Mouse (Mus musculus) heart, embryonic 10.5 days (tissue): ENCODE measurements around the gene Ppp6r3. TPM values are rescaled to one million over a fixed set of nuclear protein-coding genes. Genes with fewer than 3 reads are reported as not detected.

Experiments used
- DNase-seq: peaks from one replicate; pipeline ENCODE4 v3.0.0-alpha.2; 2017; ENCODE audit warnings: low spot score
- H3K27ac ChIP-seq: fragments of 300-500 bp; sonication (generic); 2 replicates; pipeline ENCODE4 v1.5.1; 2016; ENCODE audit warnings: mild to moderate bottlenecking
- H3K27me3 ChIP-seq: fragments of 300-500 bp; sonication (generic); 2 replicates; pipeline ENCODE4 v1.6.1; 2016; ENCODE audit warnings: mild to moderate bottlenecking; ENCODE audit not compliant: poor library complexity, insufficient read depth, severe bottlenecking
- H3K36me3 ChIP-seq: fragments of 300-500 bp; sonication (generic); 2 replicates; pipeline ENCODE4 v1.6.1; 2016; ENCODE audit warnings: mild to moderate bottlenecking, moderate library complexity
- H3K4me1 ChIP-seq: fragments of 300-500 bp; sonication (generic); 2 replicates; pipeline ENCODE4 v1.6.1; 2016; ENCODE audit warnings: mild to moderate bottlenecking
- H3K4me3 ChIP-seq: fragments of 300-500 bp; sonication (generic); 2 replicates; pipeline ENCODE4 v1.5.1; 2016; ENCODE audit warnings: mild to moderate bottlenecking, moderate library complexity
- H3K9me3 ChIP-seq: fragments of 300-500 bp; sonication (generic); 2 replicates; pipeline ENCODE4 v1.6.1; 2016; ENCODE audit warnings: mild to moderate bottlenecking, moderate library complexity
- WGBS: fragments of 180-500 bp; shearing (Covaris S2); methylation state at CpG from one replicate; pipeline ENCODE4 v1.1.7; 2016; 5-methylcytosine and 5-hydroxymethylcytosine counted together
- polyA plus RNA-seq: library from polyadenylated mRNA; unstranded; fragments of >200 nt; fragmentation: Nextera tagmentation; extraction: Ambion mirVana; gene quantifications from 2 replicates; pipeline ENCODE4 v1.2.1, GENCODE M21; 2016

Ppp6r3 gene
- polyA plus RNA-seq, 1 experiment from 2014 or later, result 63.5 TPM

DNA sequence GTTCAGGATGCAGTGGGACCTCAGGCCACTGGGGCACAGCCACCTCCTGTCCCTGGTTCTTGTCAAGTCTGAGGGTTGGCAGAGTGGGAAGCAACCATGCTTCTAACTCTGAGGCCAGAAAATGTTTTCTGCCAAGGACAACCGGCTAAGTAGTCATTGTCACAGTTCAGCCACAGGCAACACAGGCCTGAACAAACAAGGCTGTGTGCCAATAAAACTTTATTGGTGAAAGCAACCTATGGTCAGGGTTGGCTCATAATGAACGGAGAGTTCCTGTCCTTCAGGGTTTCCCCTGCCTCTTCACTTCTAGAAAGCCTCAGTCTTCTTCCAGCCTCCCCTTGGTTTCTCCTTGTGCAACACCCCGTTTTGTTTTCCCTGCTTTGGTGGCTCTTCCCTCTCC lies 139.7 kb downstream of the Ppp6r3 start:
- Histone ChIP-seq H3K4me1 (peaks cover 17% of the 10 kb centered on the region; the same call in 1 of the 2 replicates), H3K36me3 (no peaks in the 10 kb centered on the region), H3K9me3 (no peaks in the 10 kb centered on the region), H3K27ac (no peak overlapping the region), H3K27me3 (peaks cover 10% of the 10 kb centered on the region; the same call in 1 of the 2 replicates), H3K4me3 (no peak overlapping the region)
- WGBS, result 77% methylated on average over 3 of the region's 3 CpGs
- no peak for DNase-seq

DNA sequence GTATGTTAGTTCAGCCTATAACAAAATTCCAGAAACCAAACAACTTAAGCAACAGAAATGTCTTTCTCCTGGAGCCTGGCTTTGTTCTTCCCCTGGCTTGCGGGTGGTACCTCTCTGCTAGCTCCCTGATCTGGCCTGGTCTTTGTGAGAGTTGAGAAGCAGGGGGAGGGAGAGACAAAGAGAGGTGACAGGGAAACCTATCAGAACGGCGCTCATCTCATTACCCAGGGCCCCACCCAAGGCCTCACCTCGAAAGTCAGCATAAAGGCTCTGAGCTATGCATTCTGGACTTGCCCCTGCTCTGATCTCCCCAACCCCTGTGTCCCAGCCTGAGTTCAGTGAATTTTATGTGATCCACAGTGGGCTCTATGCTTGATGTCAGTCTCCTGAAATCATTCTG lies 140.9 kb downstream of the Ppp6r3 start:
- no peaks in the 10 kb centered on the region for H3K36me3 ChIP-seq
- no peak overlapping the region for H3K4me3 ChIP-seq
- H3K4me1 ChIP-seq, result peaks cover 17% of the 10 kb centered on the region; the same call in 1 of the 2 replicates
- peaks cover 10% of the 10 kb centered on the region; the same call in 1 of the 2 replicates for H3K27me3 ChIP-seq
- 31% methylated on average over 4 of the region's 4 CpGs for WGBS
- H3K9me3 ChIP-seq, result no peaks in the 10 kb centered on the region
- no peak overlapping the region for H3K27ac ChIP-seq
- no peak for DNase-seq

DNA sequence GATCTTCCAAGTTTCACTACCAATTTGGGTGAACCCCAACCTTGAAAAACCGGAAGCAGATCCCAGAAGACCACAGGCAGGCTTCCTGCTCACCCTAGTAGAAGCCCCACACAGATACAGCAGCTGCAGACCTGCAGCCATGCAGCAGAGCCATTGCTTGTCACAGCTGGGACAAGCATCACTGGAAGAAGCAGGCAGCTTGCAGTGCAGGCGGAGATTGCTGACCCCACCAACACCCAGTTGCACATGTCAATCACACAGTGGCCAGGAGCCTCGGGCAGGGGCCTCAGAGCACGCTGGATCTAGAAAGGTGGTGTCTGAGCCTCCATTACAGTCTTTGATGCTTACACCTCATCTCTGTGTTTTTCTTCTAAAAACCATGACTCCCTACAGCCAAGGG lies 141.4 kb downstream of the Ppp6r3 start:
- WGBS, result 35% methylated on average over 4 of the region's 4 CpGs
- Histone ChIP-seq H3K4me3 (no peak overlapping the region), H3K27me3 (peaks cover 10% of the 10 kb centered on the region; the same call in 1 of the 2 replicates), H3K4me1 (peaks cover 17% of the 10 kb centered on the region; the same call in 1 of the 2 replicates), H3K36me3 (no peaks in the 10 kb centered on the region), H3K9me3 (no peaks in the 10 kb centered on the region), H3K27ac (no peak overlapping the region)
- DNase-seq, result no peak

DNA sequence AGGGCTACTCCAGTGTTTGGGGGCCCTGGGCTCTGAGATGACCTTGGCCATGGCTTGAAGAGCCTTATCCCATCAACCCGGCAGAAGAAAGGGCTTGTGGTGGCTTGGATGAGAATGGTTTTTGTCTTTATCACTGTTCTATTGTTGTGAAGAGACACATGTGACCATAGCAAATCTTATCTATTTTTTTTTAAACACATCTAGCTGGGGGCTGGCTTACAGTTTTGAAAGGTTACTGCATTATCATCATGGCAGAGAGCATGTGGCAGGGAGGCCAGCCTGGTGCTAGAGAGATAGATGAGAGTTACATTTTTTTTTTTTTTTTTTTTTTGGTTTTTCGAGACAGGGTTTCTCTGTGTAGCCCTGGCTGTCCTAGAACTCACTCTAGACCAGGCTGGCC lies 143.6 kb downstream of the Ppp6r3 start:
- Histone ChIP-seq H3K4me3 (no peak overlapping the region), H3K9me3 (no peaks in the 10 kb centered on the region), H3K4me1 (peaks cover 17% of the 10 kb centered on the region; the same call in 1 of the 2 replicates), H3K27ac (no peak overlapping the region), H3K36me3 (no peaks in the 10 kb centered on the region), H3K27me3 (no peaks in the 10 kb centered on the region)
- 63% methylated on average over 2 of the region's 2 CpGs for WGBS
- DNase-seq, result no peak

DNA sequence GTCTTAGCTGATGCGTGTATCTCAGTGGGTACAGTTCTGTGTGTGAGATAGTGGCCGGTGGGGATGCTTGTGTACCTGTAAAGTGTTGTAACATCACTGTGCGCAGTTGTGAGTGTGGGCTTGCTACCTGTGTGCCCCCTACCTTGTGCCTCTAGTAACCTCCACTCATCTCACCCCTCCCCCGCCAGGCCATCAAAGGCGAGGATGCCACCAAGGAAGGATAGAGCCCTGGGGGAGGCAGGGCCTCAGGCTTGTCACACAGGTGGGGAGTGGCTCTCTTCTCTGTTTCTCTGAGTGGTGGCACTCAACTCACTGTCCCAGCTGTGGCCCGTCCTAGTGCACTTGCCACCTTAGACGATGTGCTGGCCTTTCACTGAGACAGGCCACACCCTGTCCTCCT lies 144.5 kb downstream of the Ppp6r3 start:
- DNase-seq, result no peak
- 75% methylated on average over 7 of the region's 7 CpGs for WGBS
- H3K4me3 ChIP-seq, result no peak overlapping the region
- H3K4me1 ChIP-seq, result peaks cover 17% of the 10 kb centered on the region; the same call in 1 of the 2 replicates
- no peaks in the 10 kb centered on the region for H3K27me3 ChIP-seq
- no peaks in the 10 kb centered on the region for H3K9me3 ChIP-seq
- H3K27ac ChIP-seq, result no peak overlapping the region
- H3K36me3 ChIP-seq, result no peaks in the 10 kb centered on the region

DNA sequence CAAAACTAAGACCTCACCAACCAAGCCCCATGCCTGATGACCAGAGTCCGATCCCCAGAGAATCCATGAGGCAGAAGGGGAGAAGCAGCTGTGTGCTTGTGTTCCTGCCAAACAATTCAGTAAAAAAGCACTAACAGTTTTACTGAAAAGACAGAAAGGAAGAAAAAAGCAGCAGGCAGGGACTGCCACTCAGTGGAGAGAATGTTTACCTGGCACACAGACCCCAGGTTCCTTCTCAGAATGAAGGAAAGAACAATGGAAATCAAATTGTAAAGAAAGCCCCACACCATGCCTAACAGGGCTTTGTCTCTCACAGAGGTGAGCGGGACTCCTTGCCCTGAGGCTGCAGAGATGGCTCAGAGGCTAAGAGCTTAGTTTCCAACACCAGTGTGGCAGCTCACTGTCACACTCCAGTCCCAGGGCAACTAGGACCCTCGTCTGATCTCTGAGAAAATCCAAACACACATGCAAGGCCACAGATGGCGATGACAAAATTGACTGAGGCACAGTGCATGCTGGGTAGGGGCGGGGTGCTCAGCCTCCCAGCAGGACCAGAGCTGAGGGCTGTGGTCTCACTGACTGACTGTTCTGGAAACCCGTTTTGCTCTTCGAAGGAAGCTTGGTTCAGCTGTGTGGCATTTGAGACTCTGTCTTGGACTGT lies 146.3 kb downstream of the Ppp6r3 start:
- DNase-seq, result no peak
- no peaks in the 10 kb centered on the region for H3K36me3 ChIP-seq
- no peak overlapping the region for H3K4me3 ChIP-seq
- H3K4me1 ChIP-seq, result peaks cover 14% of the 10 kb centered on the region; the same call in 1 of the 2 replicates
- no peaks in the 10 kb centered on the region for H3K9me3 ChIP-seq
- H3K27me3 ChIP-seq, result no peaks in the 10 kb centered on the region
- no peak overlapping the region for H3K27ac ChIP-seq
- WGBS, result 65% methylated on average over 7 of the region's 7 CpGs

DNA sequence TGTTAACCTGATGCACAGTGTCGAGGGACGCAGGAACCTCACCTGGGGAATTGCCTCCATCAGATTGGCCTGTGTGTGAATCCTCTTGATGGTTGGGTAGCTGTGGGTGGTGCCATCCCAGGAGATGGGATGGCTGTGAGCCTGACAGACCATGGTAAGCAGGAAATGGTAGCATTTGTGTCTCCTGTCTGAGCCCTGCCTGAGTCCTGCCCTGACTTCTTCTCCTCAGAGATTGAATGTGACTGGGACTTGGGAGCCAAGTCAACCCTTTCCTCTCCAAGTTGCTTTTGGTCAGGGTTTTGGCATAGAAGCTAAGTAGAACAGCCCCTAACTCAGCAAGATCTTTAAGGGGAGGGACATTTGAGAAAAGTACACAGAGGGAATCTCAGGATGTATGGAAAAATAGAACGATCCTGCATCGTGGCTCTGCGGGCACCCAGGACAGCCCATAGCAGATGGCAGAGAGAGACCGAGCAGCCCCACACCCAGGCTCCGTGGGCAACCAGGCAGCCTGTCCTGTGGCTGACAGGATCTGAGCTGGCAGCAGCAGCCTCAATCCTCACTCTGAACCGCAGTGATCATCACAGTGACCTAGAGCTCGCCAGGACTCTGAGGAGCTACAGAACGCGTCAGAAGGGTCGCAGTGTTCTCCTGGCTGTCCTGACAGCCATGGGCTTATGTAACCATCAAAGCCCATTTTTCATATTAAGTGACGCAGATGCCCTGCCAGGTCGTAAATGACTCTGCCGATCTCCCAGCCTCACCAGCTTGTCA lies 147.3 kb downstream of the Ppp6r3 start:
- WGBS, result 81% methylated on average over 15 of the region's 15 CpGs
- no peaks in the 10 kb centered on the region for H3K9me3 ChIP-seq
- no peak overlapping the region for H3K4me3 ChIP-seq
- no peaks in the 10 kb centered on the region for H3K36me3 ChIP-seq
- no peaks in the 10 kb centered on the region for H3K27me3 ChIP-seq
- DNase-seq, result no peak
- H3K4me1 ChIP-seq, result peaks cover 5% of the 10 kb centered on the region; the same call in 1 of the 2 replicates
- no peak overlapping the region for H3K27ac ChIP-seq

DNA sequence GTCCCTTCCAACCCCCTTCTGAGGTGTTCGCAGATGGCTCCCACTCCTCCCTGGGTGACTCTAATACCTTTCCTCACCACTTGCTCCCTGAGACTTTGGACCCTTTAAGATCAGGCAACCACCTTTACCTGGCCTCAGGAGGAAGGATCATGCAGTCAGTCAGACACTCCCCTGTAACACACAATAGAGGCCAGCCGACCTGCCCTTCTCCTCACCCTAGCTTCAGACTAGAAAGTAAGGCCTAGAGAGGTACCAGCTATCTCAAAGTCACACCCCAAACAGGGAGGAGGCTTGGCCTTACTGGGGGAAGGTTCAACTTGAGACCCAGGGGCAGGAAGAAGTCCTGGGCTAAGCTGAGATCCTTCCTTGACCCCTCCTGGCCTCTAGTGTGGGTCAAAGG lies 151.3 kb downstream of the Ppp6r3 start:
- Histone ChIP-seq H3K4me1 (no peaks in the 10 kb centered on the region), H3K36me3 (no peaks in the 10 kb centered on the region), H3K27ac (no peak overlapping the region), H3K4me3 (no peak overlapping the region), H3K9me3 (no peaks in the 10 kb centered on the region), H3K27me3 (no peaks in the 10 kb centered on the region)
- DNase-seq, result no peak
- 87% methylated on average over 2 of the region's 2 CpGs for WGBS

DNA sequence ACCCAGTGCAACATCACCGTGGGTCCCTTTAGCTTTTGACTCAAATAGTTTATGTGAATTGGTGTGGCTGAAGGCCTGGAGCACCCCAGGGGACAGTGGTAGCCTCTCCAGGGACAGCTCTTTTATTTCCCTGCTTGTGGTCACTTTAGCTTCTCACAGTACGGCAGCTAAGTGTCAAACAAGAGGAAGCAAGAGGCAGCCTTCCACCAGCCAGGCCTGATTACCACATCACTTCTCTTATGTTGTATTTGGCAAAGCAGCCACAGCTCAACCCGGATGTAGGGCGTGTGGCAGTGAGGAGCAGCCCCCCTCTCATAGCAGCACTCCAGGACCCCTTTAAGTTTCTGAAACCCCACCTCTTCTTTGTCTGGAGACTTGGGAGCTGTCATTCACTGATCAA lies 152.6 kb downstream of the Ppp6r3 start:
- DNase-seq, result no peak
- no peak overlapping the region for H3K27ac ChIP-seq
- no peaks in the 10 kb centered on the region for H3K27me3 ChIP-seq
- no peak overlapping the region for H3K4me3 ChIP-seq
- H3K9me3 ChIP-seq, result no peaks in the 10 kb centered on the region
- H3K36me3 ChIP-seq, result no peaks in the 10 kb centered on the region
- WGBS, result 60% methylated on average over 4 of the region's 4 CpGs
- no peaks in the 10 kb centered on the region for H3K4me1 ChIP-seq

DNA sequence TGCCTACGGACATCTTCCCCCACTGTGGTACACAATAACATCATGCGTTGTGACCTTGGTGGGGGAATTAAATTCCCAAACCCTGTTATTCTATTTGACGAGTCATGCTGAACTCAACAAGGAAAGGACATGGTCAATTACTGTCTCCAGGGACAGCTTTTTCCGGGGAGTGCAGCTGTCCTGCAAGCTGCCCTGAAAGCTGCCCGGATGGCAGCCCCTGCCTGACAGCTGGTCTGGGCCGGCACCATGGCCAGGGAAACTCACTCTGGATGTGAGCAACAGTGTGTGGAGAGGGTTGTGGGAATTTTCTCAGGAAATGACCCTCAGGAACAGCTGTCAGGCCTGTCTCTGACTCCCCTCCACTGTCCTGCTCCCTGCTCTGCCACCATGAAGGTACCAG lies 153.1 kb downstream of the Ppp6r3 start:
- H3K27me3 ChIP-seq, result no peaks in the 10 kb centered on the region
- 78% methylated on average over 6 of the region's 6 CpGs for WGBS

DNA sequence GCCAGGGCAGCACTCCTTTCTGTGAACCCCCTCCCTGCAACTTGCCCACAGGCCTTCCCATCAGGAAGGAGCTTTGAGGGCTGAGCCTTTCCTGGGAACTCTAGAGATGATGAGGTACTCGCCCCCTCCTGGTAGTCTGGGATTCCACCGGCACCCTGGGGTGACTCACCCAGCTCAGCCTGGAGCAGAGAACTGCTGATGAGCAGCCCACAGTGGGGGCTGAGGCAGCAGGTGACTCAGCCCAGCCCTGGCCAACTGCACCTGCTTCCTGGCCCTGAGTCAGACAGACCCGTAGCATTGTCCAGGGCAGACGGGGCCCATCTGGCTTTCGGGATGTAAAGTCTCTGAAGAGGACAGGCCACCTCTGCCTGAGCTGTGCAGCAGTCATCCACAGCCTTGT lies 156.3 kb downstream of the Ppp6r3 start:
- peaks cover 8% of the 10 kb centered on the region for H3K4me1 ChIP-seq
- H3K4me3 ChIP-seq, result no peak overlapping the region
- H3K27me3 ChIP-seq, result peaks cover 27% of the 10 kb centered on the region
- 59% methylated on average over 5 of the region's 5 CpGs for WGBS
- H3K9me3 ChIP-seq, result no peaks in the 10 kb centered on the region
- H3K27ac ChIP-seq, result no peak overlapping the region
- no peak for DNase-seq
- H3K36me3 ChIP-seq, result no peaks in the 10 kb centered on the region

More for the DNA sequence above, 153.1 kb downstream of the Ppp6r3 start:
- no peak for DNase-seq
- no peaks in the 10 kb centered on the region for H3K36me3 ChIP-seq
- no peaks in the 10 kb centered on the region for H3K9me3 ChIP-seq
- no peak overlapping the region for H3K4me3 ChIP-seq
- no peak overlapping the region for H3K27ac ChIP-seq
- H3K4me1 ChIP-seq, result no peaks in the 10 kb centered on the region

DNA sequence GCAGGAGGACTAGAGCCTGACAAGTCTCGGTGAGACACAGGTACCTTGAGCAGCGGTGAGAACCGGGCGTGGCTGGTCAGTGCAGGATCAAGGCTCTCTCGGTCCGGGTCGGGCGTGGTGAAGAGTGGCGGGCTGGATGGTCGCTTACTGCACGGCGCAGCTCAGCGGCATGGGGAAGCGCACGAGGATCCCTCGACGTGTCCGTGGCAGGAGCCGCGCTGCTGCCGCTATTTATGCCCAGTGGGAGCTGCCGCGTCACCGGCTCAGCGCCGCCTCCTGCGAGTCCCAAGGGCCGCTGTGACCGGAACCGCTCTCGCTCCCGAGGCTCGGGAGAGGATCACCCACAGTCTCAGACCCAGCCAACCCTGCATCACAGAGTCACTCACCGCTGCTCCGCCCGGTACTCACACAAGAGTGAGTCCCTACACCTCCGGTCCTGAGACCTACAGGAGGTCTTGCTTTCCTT lies 161.2 kb downstream of the Ppp6r3 start, which contains the start of gene Gal:
Gene Gal (minus strand): TSS at position 277 of the 466 bp plus-strand sequence.
- no peaks in the 10 kb centered on the region for H3K36me3 ChIP-seq

More for the DNA sequence above, 161.2 kb downstream of the Ppp6r3 start, which contains the start of gene Gal:
- no peaks in the 10 kb centered on the region for H3K9me3 ChIP-seq
- peak within 1 kb of the TSS; percentile 69 for H3K27ac ChIP-seq
- WGBS, result 3% methylated on average over 37 of the region's 37 CpGs
- H3K27me3 ChIP-seq, result peaks cover 75% of the 10 kb centered on the region
- H3K4me1 ChIP-seq, result peaks cover 15% of the 10 kb centered on the region
- no peak for DNase-seq
- H3K4me3 ChIP-seq, result peak within 1 kb of the TSS; percentile 58
